Mouse (Mus musculus): Measurements from ENCODE around the gene Acp5. TPM values are rescaled to one million over a fixed set of nuclear protein-coding genes. Genes with fewer than 3 reads are reported as not detected.
A peak's percentile ranks its signal among the peaks of the same experiment; 100 is the strongest.

The Acp5 gene
- total RNA-seq, 2 experiments from 2014 or later, result 0.28 to 0.41 TPM

GRCm38 (mm10) chr9:22115635-22116034 is 19.9 kb downstream of the Acp5 start:
- DNase-seq (ENCODE audit: low spot score in 2 of 2), result no peak
- intact Hi-C loops (cut with DNase I), result no loop called here

GRCm38 (mm10) chr9:22108194-22108593 is 27.3 kb downstream of the Acp5 start:
- no peak for DNase-seq (ENCODE audit: low spot score in 2 of 2)
- intact Hi-C loops (cut with DNase I), result no loop called here

- intact Hi-C loops (cut with DNase I), result no loop called here
- no peak for DNase-seq (ENCODE audit: low spot score in 2 of 2)
These were observed 35.6 kb downstream of the Acp5 start for GRCm38 (mm10) chr9:22099922-22100321.

GRCm38 (mm10) chr9:22098993-22099696 is 36.4 kb downstream of the Acp5 start, which contains the start of gene Cnn1:
Gene Cnn1 (plus strand): TSS chr9:22099216.
- DNase-seq (ENCODE audit: low spot score in 2 of 2), result no peak
- intact Hi-C loops (cut with DNase I), result no loop called here

GRCm38 (mm10) chr9:22095854-22096307 is 39.6 kb downstream of the Acp5 start:
- peak; percentile 75 to 78 for DNase-seq (ENCODE audit: low spot score in 2 of 2)
- intact Hi-C loops (cut with DNase I), result no loop called here

GRCm38 (mm10) chr9:22092746-22093145 is 42.8 kb downstream of the Acp5 start:
- intact Hi-C loops (cut with DNase I), result no loop called here
- DNase-seq (ENCODE audit: low spot score in 2 of 2), result no peak

- intact Hi-C loops (cut with DNase I), result no loop called here
- DNase-seq (ENCODE audit: low spot score in 2 of 2), result no peak
These were observed 45.5 kb downstream of the Acp5 start for GRCm38 (mm10) chr9:22089986-22090385.

GRCm38 (mm10) chr9:22089281-22089680 is 46.2 kb downstream of the Acp5 start:
- intact Hi-C loops (cut with DNase I), result no loop called here
- no peak for DNase-seq (ENCODE audit: low spot score in 2 of 2)

- intact Hi-C loops (cut with DNase I), result no loop called here
- no peak for DNase-seq (ENCODE audit: low spot score in 2 of 2)
These were observed 48.4 kb downstream of the Acp5 start for GRCm38 (mm10) chr9:22087034-22087618.

- intact Hi-C loops (cut with DNase I), result no loop called here
- no peak for DNase-seq (ENCODE audit: low spot score in 2 of 2)
These were observed 49.5 kb downstream of the Acp5 start for GRCm38 (mm10) chr9:22086012-22086411.

GRCm38 (mm10) chr9:22085022-22085834 is 50.3 kb downstream of the Acp5 start, which contains the start of gene Ecsit:
Gene Ecsit (minus strand): TSS chr9:22085438.
- intact Hi-C loops (cut with DNase I), result loop anchor here (2.0 kb wide), 1 partner anchor 14 kb away; the partner anchor contains the start of genes Gm49318 and Zfp653
- peak; percentile 96 to 99 for DNase-seq (ENCODE audit: low spot score in 2 of 2)

- intact Hi-C loops (cut with DNase I), result loop anchor here (2.0 kb wide), 1 partner anchor 14 kb away; the partner anchor contains the start of genes Gm49318 and Zfp653
- DNase-seq (ENCODE audit: low spot score in 2 of 2), result no peak
These were observed 50.9 kb downstream of the Acp5 start for GRCm38 (mm10) chr9:22084667-22085021.

Small RNA genes within 50 kb of the gene (microRNA-seq; reads per million reads assigned to microRNA genes)
- 0 to 0.67 reads per million in 2 experiments for gene Mir7084

Other genes with a start within 250 kb of the Acp5 start
- 10 to 100 TPM; 15.4 to 17.5 TPM for gene Rab3d, start 217.5 kb downstream of the Acp5 start, total RNA-seq (2021)
- 10 to 100 TPM; 13.7 to 16.5 TPM for gene Ccdc159, start 208.2 kb downstream of the Acp5 start, total RNA-seq (2021)
- gene Tmem205, start 208.2 kb downstream of the Acp5 start, total RNA-seq (2021), result 10 to 100 TPM; 31.5 to 39.3 TPM
- gene Plppr2, start 198.7 kb downstream of the Acp5 start, total RNA-seq (2021), result 100 to 1,000 TPM; 203 to 219 TPM
- 10 to 100 TPM; 14.3 to 15.6 TPM for gene Swsap1, start 180.0 kb downstream of the Acp5 start, total RNA-seq (2021)
- 1 to 10 TPM; 7.9 to 8.9 TPM for gene Epor, start 172.2 kb downstream of the Acp5 start, total RNA-seq (2021)
- gene Rgl3, start 146.3 kb downstream of the Acp5 start, total RNA-seq (2021), result 1 to 10 TPM; 1.8 to 2.0 TPM
- gene Ccdc151, start 133.1 kb downstream of the Acp5 start, total RNA-seq (2021), result 1 to 10 TPM; 8.2 to 9.1 TPM
- gene Prkcsh, start 132.9 kb downstream of the Acp5 start, total RNA-seq (2021), result 10 to 100 TPM; 97.0 to 98.1 TPM
- 100 to 1,000 TPM; 158 to 160 TPM for gene Elavl3, start 83.7 kb downstream of the Acp5 start, total RNA-seq (2021)
- 1 to 10 TPM in 1 of 2 experiments, under 1 TPM in 1; 0.94 to 4.1 TPM for gene Gm49318, start 64.5 kb downstream of the Acp5 start, total RNA-seq (2021)
- 10 to 100 TPM; 18.0 to 19.3 TPM for gene Zfp653, start 64.3 kb downstream of the Acp5 start, total RNA-seq (2021)
- 10 to 100 TPM; 40.5 to 45.2 TPM for gene Ecsit, start 50.3 kb downstream of the Acp5 start, total RNA-seq (2021)
- gene Cnn1, start 36.5 kb downstream of the Acp5 start, total RNA-seq (2021), result 1 to 10 TPM in 1 of 2 experiments, under 1 TPM in 1; 0.25 to 1.0 TPM
- gene Elof1, start 18.5 kb downstream of the Acp5 start, total RNA-seq (2021), result 10 to 100 TPM; 66.9 to 71.1 TPM
- gene Pigyl, start 21.1 kb upstream of the Acp5 start, total RNA-seq (2021), result 10 to 100 TPM; 40.5 to 47.1 TPM
- gene Zfp872, start 52.4 kb upstream of the Acp5 start, total RNA-seq (2021), result not detected
- 10 to 100 TPM; 18.4 to 22.4 TPM for gene Zfp809, start 90.0 kb upstream of the Acp5 start, total RNA-seq (2021)
- 1 to 10 TPM; 3.4 to 4.2 TPM for gene Zfp599, start 124.2 kb upstream of the Acp5 start, total RNA-seq (2021)
- gene Zfp810, start 171.9 kb upstream of the Acp5 start, total RNA-seq (2021), result 10 to 100 TPM; 17.2 to 17.7 TPM

All from left cerebral cortex, postnatal 25 days (tissue).